7 mouse cellular contexts compared by ENCODE assay signal in the genomic region with DNA sequence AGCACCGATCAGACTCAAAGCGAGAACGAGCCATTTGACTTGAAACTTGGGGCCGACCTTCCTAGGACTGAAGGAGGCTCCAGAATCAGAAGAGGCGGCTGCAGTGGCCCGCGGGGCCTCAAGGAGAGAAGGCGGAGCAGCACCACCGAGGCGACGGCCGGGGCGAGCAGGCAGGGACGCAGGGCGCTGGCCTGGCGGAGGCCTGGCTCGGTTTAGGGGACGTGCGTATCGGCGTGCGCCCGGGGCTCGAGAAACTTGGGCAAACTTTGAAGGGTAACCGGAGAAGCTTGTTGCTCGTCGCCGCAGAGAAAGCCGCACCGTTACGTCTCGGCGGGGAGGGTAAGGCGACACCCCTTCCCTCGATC. TPM values are rescaled to one million over a fixed set of nuclear protein-coding genes. Genes with fewer than 3 reads are reported as not detected.
A peak's percentile ranks its signal among the peaks of the same experiment; 100 is the strongest.
DNase-seq lines count a peak whose midpoint lies in the region; ATAC-seq and TF ChIP-seq lines count a peak whose summit lies in the region.

Gene Fzd7, plus strand, starts transcription at position 94 of the 365 bp plus-strand sequence.

- intact Hi-C loops in gastrocnemius, adult 2 months (cut with DNase I) = loop anchor here (2.0 to 10.0 kb wide), 6 partner anchors 26 to 238 kb away; partner anchors contain the start of gene Nop58

- no peak for TF ChIP-seq CTCF in bone marrow macrophage, adult 2 months (IDR thresholded peaks at IDR 0.05; ENCODE audit: low read depth, low read length)
- TF ChIP-seq CTCF in gastrocnemius, adult 2 months (IDR thresholded peaks at IDR 0.05) = no peak

- no peak; the same call in 1 of the 2 replicates for ATAC-seq in limb, embryonic 12.5 days (ENCODE audit: insufficient number of reproducible peaks, insufficient read depth, low FRiP score, low TSS enrichment, low read depth)
- ATAC-seq in neural tube, embryonic 13.5 days (ENCODE audit: low read depth) = peak; percentile 14

- TF ChIP-seq POLR2A in bone marrow macrophage, adult 2 months (IDR thresholded peaks at IDR 0.05; ENCODE audit: borderline replicate concordance, low read depth, low read length) = no peak

- H3K36me3 ChIP-seq in limb, embryonic 12.5 days = peaks cover 12% of the 10 kb centered on the region
- no peaks in the 10 kb centered on the region for H3K36me3 ChIP-seq in neural tube, embryonic 13.5 days

- peak within 1 kb of the TSS; percentile 99 for H3K4me2 ChIP-seq in limb, embryonic 12.5 days
- peak within 1 kb of the TSS; percentile 97 for H3K4me2 ChIP-seq in neural tube, embryonic 13.5 days

- DNase-seq in right cerebral cortex, postnatal 10 days (ENCODE audit: low spot score in 2 of 2) = peak; percentile 34 to 36
- no peak for DNase-seq in right cerebral cortex, adult 18-20 months
- peak; percentile 88 for DNase-seq in gastrocnemius, adult 2 months
- no peak for DNase-seq in B cell, adult 2 months

- peak within 1 kb of the TSS; percentile 84 for H3K27ac ChIP-seq in bone marrow macrophage, adult 2 months (ENCODE audit: insufficient read depth, low read depth, low read length)
- H3K27ac ChIP-seq in gastrocnemius, adult 2 months = peak within 1 kb of the TSS; percentile 94
- peak within 1 kb of the TSS; percentile 99 for H3K27ac ChIP-seq in limb, embryonic 12.5 days
- H3K27ac ChIP-seq in neural tube, embryonic 13.5 days (replicated peaks) = peak within 1 kb of the TSS; percentile 76

- H3K27me3 ChIP-seq in limb, embryonic 12.5 days = no peaks in the 10 kb centered on the region
- H3K27me3 ChIP-seq in neural tube, embryonic 13.5 days = peaks cover 17% of the 10 kb centered on the region; the same call in 1 of the 2 replicates

- H3K4me3 ChIP-seq in bone marrow macrophage, adult 2 months (ENCODE audit: insufficient read depth, low read length) = peak within 1 kb of the TSS; percentile 94
- H3K4me3 ChIP-seq in gastrocnemius, adult 2 months = peak within 1 kb of the TSS; percentile 95
- peak within 1 kb of the TSS; percentile 97 for H3K4me3 ChIP-seq in limb, embryonic 12.5 days (replicated peaks)
- H3K4me3 ChIP-seq in neural tube, embryonic 13.5 days = peak within 1 kb of the TSS; percentile 70

- peaks cover 35% of the 10 kb centered on the region for H3K4me1 ChIP-seq in bone marrow macrophage, adult 2 months (ENCODE audit: control insufficient read depth, insufficient read depth, low read length)
- H3K4me1 ChIP-seq in limb, embryonic 12.5 days (replicated peaks) = peaks cover 54% of the 10 kb centered on the region
- H3K4me1 ChIP-seq in neural tube, embryonic 13.5 days (replicated peaks) = peaks cover 61% of the 10 kb centered on the region

- H3K9ac ChIP-seq in limb, embryonic 12.5 days (replicated peaks) = peak within 1 kb of the TSS; percentile 99
- peak within 1 kb of the TSS; percentile 83 for H3K9ac ChIP-seq in neural tube, embryonic 13.5 days

- WGBS in limb, embryonic 12.5 days = under 1% methylated on average over 35 of the region's 35 CpGs
- WGBS in neural tube, embryonic 13.5 days = 0% methylated on average over 35 of the region's 35 CpGs

- H3K9me3 ChIP-seq in limb, embryonic 12.5 days = no peaks in the 10 kb centered on the region
- no peaks in the 10 kb centered on the region for H3K9me3 ChIP-seq in neural tube, embryonic 13.5 days

RNA-seq across cellular contexts. Expression of gene Fzd7, which starts in this region (rescaled TPM):
- 4.3 and 4.5 TPM in 2 replicates for polyA plus RNA-seq in bone marrow macrophage, adult 2 months (2012; ENCODE audit: insufficient read depth, insufficient read length, missing spikeins)
- 10 to 100 TPM; 21.6 to 42.4 TPM for total RNA-seq in gastrocnemius, adult 2 months (2021)
- 20.5 and 20.9 TPM in 2 replicates for polyA plus RNA-seq in limb, embryonic 12.5 days (2016; fragmentation: Nextera tagmentation; extraction: Ambion mirVana)
- polyA plus RNA-seq in neural tube, embryonic 13.5 days (2015; fragmentation: Nextera tagmentation; extraction: Ambion mirVana) = 6.7 and 6.8 TPM in 2 replicates

Comparison
In these comparisons a context has a peak if more than half of its experiments do, and no peak if none do; other contexts are left out.
1. DNase-seq: peak in right cerebral cortex, postnatal 10 days (2 of 2) and gastrocnemius, adult 2 months (single experiment); none in right cerebral cortex, adult 18-20 months (single experiment) and B cell, adult 2 months (0 of 2).
2. Peak in every context shown above with its lines, with median percentiles within 50 percentile points of each other: H3K27ac ChIP-seq and H3K4me3 ChIP-seq.